Mouse (Mus musculus) ES-E14 (cell line): Measurements from ENCODE around the gene Fer1l4.

Experiments
- CHD2 ChIP-seq: IDR thresholded peaks from 2 replicates; pipeline ENCODE4 v1.6.1; 2014; ENCODE audit warnings: mild to moderate bottlenecking, low read depth, low read length, inconsistent platforms
- HCFC1 ChIP-seq: IDR thresholded peaks from 2 replicates; pipeline ENCODE4 v1.6.1; 2012; ENCODE audit warnings: low read length, inconsistent platforms, borderline replicate concordance; ENCODE audit not compliant: insufficient read depth
- ZC3H11A ChIP-seq: IDR thresholded peaks from 2 replicates; pipeline ENCODE4 v1.6.1; 2012; ENCODE audit warnings: low read depth, mild to moderate bottlenecking, inconsistent platforms, low read length, borderline replicate concordance
- ZNF384 ChIP-seq: IDR thresholded peaks from 2 replicates; pipeline ENCODE4 v1.6.1; 2012; ENCODE audit warnings: low read depth, low read length, inconsistent platforms

DNA sequence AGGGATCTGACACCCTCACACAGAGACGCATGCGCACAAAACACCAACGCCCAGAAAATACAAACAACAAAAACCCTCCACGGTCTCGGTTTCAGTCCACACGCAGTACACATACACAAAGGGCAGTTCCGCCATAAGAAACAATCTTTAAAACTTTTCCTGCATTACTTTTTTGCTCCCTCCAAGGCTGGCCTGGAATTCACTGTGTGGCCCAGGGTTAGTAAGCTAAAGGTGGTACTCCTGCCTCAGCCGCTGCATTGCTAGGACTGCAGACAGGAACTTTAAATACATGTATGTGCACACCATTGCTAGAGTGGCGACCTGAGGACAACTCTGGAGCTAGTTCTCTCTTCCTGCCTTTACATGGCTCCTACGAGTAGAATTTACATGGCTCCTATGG, 18.5 kb upstream of the Fer1l4 start:
- no peak for TF ChIP-seq ZC3H11A
- TF ChIP-seq CHD2, result no peak
- TF ChIP-seq ZNF384, result no peak
- no peak for TF ChIP-seq HCFC1
